In genomic region chr3:52253656-52254461, GRCm38 (mm10) we compare ENCODE assay signal across 9 mouse cellular contexts. TPM values are rescaled to one million over a fixed set of nuclear protein-coding genes. Genes with fewer than 3 reads are reported as not detected.
DNase-seq lines count a peak whose midpoint lies in the region; ATAC-seq and TF ChIP-seq lines count a peak whose summit lies in the region.
"Had no signal": no experiment of that assay in that cellular context is flagged by ENCODE, and none has a peak within 500 bp of the region (broad histone marks: within the 10 kb centered on the region; RNA-seq: fewer than 3 reads in every experiment).

No protein-coding gene starts in this region.

- peak; percentile 60 for TF ChIP-seq CTCF in heart, postnatal 0 days (IDR thresholded peaks at IDR 0.05; ENCODE audit: low read depth)

- H3K4me1 ChIP-seq in heart, postnatal 0 days (ENCODE audit: control insufficient read depth, insufficient read depth) = 0 out of 2 replicates have a peak, but pooled peaks cover 7% of the 10 kb centered on the region

- H3K9me3 ChIP-seq in heart, postnatal 0 days (replicated peaks; ENCODE audit: control insufficient read depth, low read length) = no peaks in the 10 kb centered on the region

- H3K4me2 ChIP-seq in heart, postnatal 0 days (ENCODE audit: low read depth, low read length) = no peak overlapping the region

- no peak overlapping the region for H3K27ac ChIP-seq in heart, postnatal 0 days (ENCODE audit: low read depth)

- H3K9ac ChIP-seq in heart, postnatal 0 days (replicated peaks; ENCODE audit: low read depth, low read length) = no peak overlapping the region

- no peak for TF ChIP-seq EP300 in heart, postnatal 0 days (IDR thresholded peaks at IDR 0.05; ENCODE audit: low read depth)

- H3K27me3 ChIP-seq in heart, postnatal 0 days (ENCODE audit: control insufficient read depth, insufficient read depth, low read length) = no peaks in the 10 kb centered on the region

- no peaks in the 10 kb centered on the region for H3K36me3 ChIP-seq in heart, postnatal 0 days (replicated peaks; ENCODE audit: control insufficient read depth, insufficient read depth, low read length)
- H3K36me3 ChIP-seq: G1E had no signal

- ATAC-seq in heart, postnatal 0 days (ENCODE audit: insufficient read depth, low read depth) = no peak
- peak; percentile 48; the same call in 1 of the 2 replicates for ATAC-seq in megakaryocyte progenitor cell, adult 5-6 weeks (replicated peaks; ENCODE audit: poor library complexity)
- ATAC-seq in monocyte, adult 5-6 weeks (replicated peaks; ENCODE audit: insufficient number of reproducible peaks, low FRiP score, low TSS enrichment, poor library complexity, severe bottlenecking) = no peak

- DNase-seq in cerebellum, adult 18-20 months = peak; percentile 35
- DNase-seq in cerebellum, adult 9-11 months = no peak
- peak; percentile 18 to 27 for DNase-seq in spleen, postnatal 36 days (ENCODE audit: low spot score in 2 of 2)
- no peak for DNase-seq in spleen, postnatal 4 days (ENCODE audit: low spot score in 2 of 2)
- no peak for DNase-seq in heart, postnatal 0 days (ENCODE audit: low spot score)
- DNase-seq in ovary, postnatal 10 days (ENCODE audit: low spot score) = no peak

- H3K4me3 ChIP-seq in heart, postnatal 0 days (ENCODE audit: low read depth, low read length) = no peak overlapping the region

- 25% methylated on average over 14 of the region's 14 CpGs for WGBS in heart, postnatal 0 days

RNA-seq across cellular contexts. Expression of gene Foxo1, which starts 14.3 kb away (rescaled TPM):
- total RNA-seq in heart, postnatal 0 days (2014; rRNA removed; ENCODE audit: low replicate concordance) = 4.7 and 8.9 TPM in 2 replicates
- 3.3 and 3.6 TPM in 2 replicates for polyA plus RNA-seq in heart, postnatal 0 days (2015; fragmentation: Nextera tagmentation; extraction: Ambion mirVana)
- 2.4 and 2.9 TPM in 2 replicates for total RNA-seq in megakaryocyte progenitor cell, adult 5-6 weeks (2015)
- 0.42 and 0.74 TPM in 2 replicates for total RNA-seq in megakaryocyte progenitor cell, adult 5-6 weeks (2017)
- total RNA-seq in monocyte, adult 5-6 weeks (2017) = 7.4 to 10.3 TPM (median 8.6 TPM) in 3 replicates
- polyA plus RNA-seq: G1E had no signal

Comparison
In these comparisons a context has a peak if more than half of its experiments do, and no peak if none do; other contexts are left out.
1. DNase-seq: peak in cerebellum, adult 18-20 months (2 of 2) and spleen, postnatal 36 days (2 of 2); none in cerebellum, adult 9-11 months (single experiment), spleen, postnatal 4 days (0 of 2), heart, postnatal 0 days (single experiment) and ovary, postnatal 10 days (single experiment).